Mouse (Mus musculus) 416B (cell line): ENCODE measurements at regions not wholly inside any gene's neighbourhood (a gene's known extent, or its start where the extent isn't known, plus 50 kb on each side); places are given as distances from the start of the nearest gene placed in this dataset.

Experiments
- DNase-seq: peaks from one replicate; pipeline ENCODE4 v3.0.0; 2011; ENCODE audit warnings: low read depth

- DNase-seq = peak; percentile 86
Observed at GRCm38 (mm10) chr5:43422815-43423687, 92.3 kb upstream of the C1qtnf7 start.

DNA sequence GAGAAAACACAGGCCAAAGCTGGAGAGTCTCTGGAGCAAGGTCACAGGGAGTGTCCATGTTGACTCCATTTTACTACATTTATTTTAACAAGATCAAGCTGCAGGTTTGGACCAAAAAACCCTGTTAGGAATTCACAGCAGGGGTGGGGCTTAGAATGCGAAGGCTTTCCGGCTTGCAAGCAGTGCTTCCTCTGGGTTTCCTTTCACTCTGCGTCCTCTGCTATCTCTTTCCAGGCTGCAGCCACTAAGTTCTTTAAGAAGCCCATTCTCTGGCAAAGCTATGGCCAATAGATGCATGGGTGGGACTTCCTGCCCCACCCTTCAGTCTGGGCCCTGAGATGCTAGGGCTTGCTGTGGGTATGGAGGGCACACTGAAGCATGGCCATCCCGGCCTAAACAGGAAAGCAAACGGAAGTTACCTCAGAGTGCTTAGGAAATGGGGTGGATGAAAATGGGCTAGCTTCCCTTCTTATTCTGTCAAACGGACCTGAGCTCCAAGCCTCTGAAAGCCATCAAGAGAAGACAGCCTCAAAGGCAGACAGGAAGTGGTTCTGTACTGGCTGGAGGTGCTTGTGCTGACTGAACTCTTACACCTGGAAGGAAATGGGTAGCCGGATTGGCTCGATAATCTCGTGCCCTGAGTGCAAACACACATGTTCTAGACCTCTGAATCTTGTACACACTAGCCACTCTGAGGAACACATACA, 90.6 kb upstream of the C1qtnf7 start:
- DNase-seq = no peak

GRCm38 (mm10) chr5:43433337-43433736, 82.0 kb upstream of the C1qtnf7 start:
- no peak for DNase-seq

DNA sequence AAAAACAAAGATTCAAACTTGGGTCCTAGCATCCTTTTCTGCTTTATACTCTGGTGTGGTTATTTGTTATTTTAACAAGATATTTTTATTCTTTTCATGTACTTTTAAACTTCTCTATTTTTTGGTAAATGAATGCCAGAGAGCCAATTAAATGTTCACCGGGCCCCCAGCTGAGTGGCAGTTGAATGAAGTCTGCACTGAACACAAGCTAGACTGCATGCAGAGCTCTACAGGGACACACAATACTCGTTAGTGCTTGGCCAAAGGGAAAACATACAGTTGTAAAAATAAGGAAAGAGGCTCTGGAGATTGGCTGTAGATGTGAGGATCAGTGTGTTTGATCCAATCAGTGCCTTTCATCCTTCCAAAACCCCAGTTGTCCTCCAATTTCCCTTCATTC, 76.1 kb upstream of the C1qtnf7 start:
- DNase-seq = no peak

DNA sequence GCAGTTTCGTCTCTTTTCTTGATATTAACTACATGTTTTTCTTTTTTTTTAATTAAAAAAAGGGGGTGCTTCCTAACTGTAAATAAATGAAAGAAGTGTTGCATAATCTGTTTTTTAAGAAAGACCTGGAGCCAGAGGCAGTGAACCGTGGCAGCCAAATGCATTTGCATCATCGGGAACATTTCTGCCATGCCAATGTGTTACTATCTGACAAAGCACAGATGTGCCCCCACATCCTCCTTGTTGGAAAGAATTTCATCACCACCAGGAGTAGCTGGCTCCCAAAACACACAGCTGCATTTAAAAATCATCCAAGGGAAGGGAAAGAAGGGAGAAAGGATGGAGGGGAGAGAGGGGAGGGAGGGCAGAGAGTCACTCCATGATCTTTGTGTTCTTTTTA, 74.0 kb upstream of the C1qtnf7 start:
- no peak for DNase-seq

- DNase-seq = no peak
Observed at GRCm38 (mm10) chr5:43444582-43445214, 70.6 kb upstream of the C1qtnf7 start.

DNA sequence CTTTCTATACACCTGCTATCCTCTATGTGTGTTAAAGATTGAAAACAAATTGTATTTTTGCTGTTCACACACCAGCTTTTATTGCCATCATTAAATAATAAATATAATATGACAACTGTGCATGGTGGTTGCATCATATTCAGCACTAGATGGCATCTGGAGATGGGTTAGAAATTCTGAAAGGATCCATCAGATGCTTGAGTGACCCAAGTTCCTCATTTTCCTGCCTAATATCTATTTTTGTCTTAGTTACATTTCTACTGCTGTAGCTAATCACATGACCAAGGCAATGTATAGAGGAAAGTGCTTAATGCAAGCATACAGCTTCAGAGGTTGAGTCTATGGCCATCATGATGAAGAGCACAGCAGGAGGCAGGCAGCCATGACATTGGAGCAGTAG, 69.7 kb upstream of the C1qtnf7 start:
- peak; percentile 10 for DNase-seq

- no peak for DNase-seq
Observed at GRCm38 (mm10) chr5:43446295-43446694, 69.0 kb upstream of the C1qtnf7 start.

GRCm38 (mm10) chr5:43456018-43456417, 59.3 kb upstream of the C1qtnf7 start:
- DNase-seq = no peak

GRCm38 (mm10) chr5:43457725-43458124, 57.6 kb upstream of the C1qtnf7 start:
- DNase-seq = no peak

GRCm38 (mm10) chr5:43461987-43462715, 53.2 kb upstream of the C1qtnf7 start:
- DNase-seq = no peak
